Mouse (Mus musculus): ENCODE data around the gene Prl3d1.

DNA sequence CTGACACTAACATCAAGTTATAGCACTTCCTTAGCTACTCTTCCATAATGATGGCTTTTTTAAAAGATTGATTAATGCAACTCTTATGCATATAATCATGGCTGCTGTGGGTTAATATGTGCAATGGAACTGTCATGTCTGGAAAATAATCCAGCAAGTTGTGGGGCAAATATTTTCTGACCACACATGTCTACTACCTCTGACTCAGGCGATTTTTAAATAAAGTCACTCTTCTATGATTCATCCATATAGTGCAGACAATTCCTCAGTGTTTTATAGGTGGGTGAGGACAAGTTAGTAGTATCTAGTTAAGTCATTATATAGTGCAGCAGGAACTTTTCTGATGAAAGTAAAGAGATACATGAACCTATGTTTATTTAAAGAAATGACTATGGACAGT, 54.3 kb downstream of the Prl3d1 start:
- TF ChIP-seq EP300 (IDR thresholded peaks at IDR 0.05) (no peak), CTCF (IDR thresholded peaks at IDR 0.05) (no peak)

Data from lung, postnatal 0 days (tissue).